Mouse (Mus musculus) MN1 (cell line): ENCODE measurements around the gene Efna3.

ENCODE experiments used
- DNase-seq: peaks from one replicate; pipeline ENCODE4 v3.0.0-alpha.2; 2016; ENCODE audit warnings: low spot score

Efna3 gene

GRCm38 (mm10) chr3:89315930-89316831, 6.6 kb downstream of the Efna3 start:
- DNase-seq = no peak

GRCm38 (mm10) chr3:89315195-89315929, 7.4 kb downstream of the Efna3 start:
- DNase-seq = peak; percentile 92

- no peak for DNase-seq
Measured at GRCm38 (mm10) chr3:89314791-89315190, 8.0 kb downstream of the Efna3 start.

- no peak for DNase-seq
Measured at GRCm38 (mm10) chr3:89314340-89314739, 8.4 kb downstream of the Efna3 start.

- peak; percentile 88 for DNase-seq
Measured at GRCm38 (mm10) chr3:89308089-89308488, 14.7 kb downstream of the Efna3 start.

- DNase-seq = no peak
Measured at GRCm38 (mm10) chr3:89305551-89306325, 17.0 kb downstream of the Efna3 start.

GRCm38 (mm10) chr3:89305105-89305504, 17.7 kb downstream of the Efna3 start:
- no peak for DNase-seq

- DNase-seq = no peak
Measured at GRCm38 (mm10) chr3:89304440-89304839, 18.3 kb downstream of the Efna3 start.

GRCm38 (mm10) chr3:89300514-89300913, 22.3 kb downstream of the Efna3 start:
- no peak for DNase-seq

GRCm38 (mm10) chr3:89300071-89300470, 22.7 kb downstream of the Efna3 start:
- DNase-seq = no peak

GRCm38 (mm10) chr3:89299499-89299898, 23.3 kb downstream of the Efna3 start:
- DNase-seq = no peak

- DNase-seq = no peak
Measured at GRCm38 (mm10) chr3:89298908-89299307, 23.9 kb downstream of the Efna3 start.

GRCm38 (mm10) chr3:89296761-89297396, 25.9 kb downstream of the Efna3 start:
- DNase-seq = no peak

GRCm38 (mm10) chr3:89295685-89296230, 27.0 kb downstream of the Efna3 start:
- no peak for DNase-seq

GRCm38 (mm10) chr3:89294195-89294594, 28.6 kb downstream of the Efna3 start:
- DNase-seq = no peak

GRCm38 (mm10) chr3:89293247-89293918, 29.4 kb downstream of the Efna3 start:
- DNase-seq = no peak

- DNase-seq = no peak
Measured at GRCm38 (mm10) chr3:89292303-89292702, 30.5 kb downstream of the Efna3 start.

- DNase-seq = no peak
Measured at GRCm38 (mm10) chr3:89291874-89292273, 30.9 kb downstream of the Efna3 start.

- DNase-seq = no peak
Measured at GRCm38 (mm10) chr3:89288503-89288928, 34.2 kb downstream of the Efna3 start.

GRCm38 (mm10) chr3:89287286-89287685, 35.5 kb downstream of the Efna3 start:
- DNase-seq = no peak

- DNase-seq = no peak
Measured at GRCm38 (mm10) chr3:89285526-89285925, 37.2 kb downstream of the Efna3 start.
